Mouse (Mus musculus) kidney, adult 2 months (tissue): ENCODE results near the gene Acot11. TPM values are rescaled to one million over a fixed set of nuclear protein-coding genes. Genes with fewer than 3 reads are reported as not detected.
"Not testable (repeated sequence)": the region's sequence is repeated elsewhere in the genome, so short reads cannot be mapped to it uniquely, and the experiment has no call there.

Source experiments
- DNase-seq: peaks from one replicate; pipeline ENCODE4 v3.0.0; 2021
- H3K27ac ChIP-seq: fragments of 200-500 bp; 2 replicates; pipeline ENCODE4 v1.5.1; 2012; ENCODE audit warnings: low read depth, low read length, control low read depth, inconsistent platforms; ENCODE audit not compliant: insufficient read depth
- H3K27me3 ChIP-seq: fragments of 200-500 bp; replicated peaks from 2 replicates; pipeline ENCODE4 v1.6.1; 2012; ENCODE audit warnings: mild to moderate bottlenecking, moderate library complexity, low read length, inconsistent platforms; ENCODE audit not compliant: control insufficient read depth, insufficient read depth
- H3K36me3 ChIP-seq: fragments of 200-500 bp; 2 replicates; pipeline ENCODE4 v1.6.1; 2012; ENCODE audit warnings: mild to moderate bottlenecking, moderate library complexity, low read length, inconsistent platforms; ENCODE audit not compliant: control insufficient read depth, insufficient read depth
- H3K4me1 ChIP-seq: fragments of 200-500 bp; 2 replicates; pipeline ENCODE4 v1.6.1; 2011; ENCODE audit warnings: low read length; ENCODE audit not compliant: control insufficient read depth, insufficient read depth
- H3K4me3 ChIP-seq: fragments of 200-500 bp; 2 replicates; pipeline ENCODE4 v1.5.1; 2011; ENCODE audit warnings: mild to moderate bottlenecking, low read depth, low read length, control low read depth; ENCODE audit not compliant: insufficient read depth
- CTCF ChIP-seq: fragments of 200-500 bp; conservative IDR thresholded peaks from 2 replicates; pipeline ENCODE4 v1.5.1; 2011; ENCODE audit warnings: low read depth, mild to moderate bottlenecking, control low read depth, low read length, moderate library complexity, mixed read lengths; ENCODE audit not compliant: insufficient read depth, insufficient read length
- POLR2A ChIP-seq: fragments of 200-500 bp; IDR thresholded peaks from one replicate; pipeline ENCODE4 v1.6.1; 2011; ENCODE audit warnings: low read depth, low read length, control low read depth
- WGBS: fragments of 180-500 bp; shearing (Covaris S2); methylation state at CpG from one replicate; pipeline ENCODE4 v1.1.7; 2018; 5-methylcytosine and 5-hydroxymethylcytosine counted together
- polyA plus RNA-seq: library from polyadenylated mRNA; depleted of rRNA; stranded (reverse); fragments of >200 nt; gene quantifications from 2 replicates; pipeline ENCODE4 v1.2.3, GENCODE M21; 2012

Acot11 gene
- polyA plus RNA-seq, 1 experiment, result 20.2 TPM

- H3K4me1 ChIP-seq, result peaks cover 17% of the 10 kb centered on the region
- no peaks in the 10 kb centered on the region for H3K36me3 ChIP-seq
- DNase-seq, result no peak
- TF ChIP-seq CTCF (no peak), POLR2A (no peak)
- H3K4me3 ChIP-seq, result no peak overlapping the region
- H3K27me3 ChIP-seq, result no peaks in the 10 kb centered on the region
- WGBS, result 46% methylated on average over 3 of the region's 3 CpGs
- H3K27ac ChIP-seq, result no peak overlapping the region
Measured at GRCm38 (mm10) chr4:106776998-106777397, 27.8 kb downstream of the Acot11 start.

- not testable (repeated sequence) for H3K27ac ChIP-seq, H3K27me3 ChIP-seq, H3K4me3 ChIP-seq, H3K36me3 ChIP-seq, DNase-seq
- H3K4me1 ChIP-seq, result peaks cover 17% of the 10 kb centered on the region
- 89% methylated on average over 6 of the region's 6 CpGs for WGBS
Measured at GRCm38 (mm10) chr4:106775767-106776166, 29.0 kb downstream of the Acot11 start.

GRCm38 (mm10) chr4:106772558-106772957, 32.2 kb downstream of the Acot11 start:
- H3K27ac ChIP-seq, result no peak overlapping the region
- H3K4me3 ChIP-seq, result no peak overlapping the region
- no peaks in the 10 kb centered on the region for H3K36me3 ChIP-seq
- 95% methylated on average over 1 of the region's 1 CpGs for WGBS
- no peak for DNase-seq
- no peaks in the 10 kb centered on the region for H3K27me3 ChIP-seq
- no peak for TF ChIP-seq CTCF
- no peak for TF ChIP-seq POLR2A
- peaks cover 2% of the 10 kb centered on the region for H3K4me1 ChIP-seq

GRCm38 (mm10) chr4:106769306-106769705, 35.5 kb downstream of the Acot11 start:
- WGBS, result 80% methylated on average over 2 of the region's 2 CpGs

GRCm38 (mm10) chr4:106764166-106764565, 40.6 kb downstream of the Acot11 start:
- H3K27ac ChIP-seq, result no peak overlapping the region
- peak; percentile 34 for DNase-seq
- peaks cover 3% of the 10 kb centered on the region for H3K4me1 ChIP-seq
- no peak overlapping the region for H3K4me3 ChIP-seq
- no peaks in the 10 kb centered on the region for H3K36me3 ChIP-seq
- 34% methylated on average over 7 of the region's 7 CpGs for WGBS
- no peaks in the 10 kb centered on the region for H3K27me3 ChIP-seq
- TF ChIP-seq CTCF (no peak), POLR2A (no peak)

More at GRCm38 (mm10) chr4:106769306-106769705, 35.5 kb downstream of the Acot11 start:
- Histone ChIP-seq H3K27ac (no peak overlapping the region), H3K36me3 (no peaks in the 10 kb centered on the region), H3K4me3 (no peak overlapping the region), H3K27me3 (no peaks in the 10 kb centered on the region), H3K4me1 (peaks cover 3% of the 10 kb centered on the region)
- TF ChIP-seq POLR2A, result no peak
- DNase-seq, result no peak

GRCm38 (mm10) chr4:106751726-106752125, 53.1 kb downstream of the Acot11 start:
- H3K4me3 ChIP-seq, result no peak overlapping the region
- DNase-seq, result no peak
- TF ChIP-seq CTCF (no peak), POLR2A (no peak)
- H3K27ac ChIP-seq, result no peak overlapping the region
- H3K36me3 ChIP-seq, result no peaks in the 10 kb centered on the region
- no peaks in the 10 kb centered on the region for H3K4me1 ChIP-seq
- WGBS, result 77% methylated on average over 6 of the region's 6 CpGs
- no peaks in the 10 kb centered on the region for H3K27me3 ChIP-seq

GRCm38 (mm10) chr4:106749699-106750098, 55.1 kb downstream of the Acot11 start:
- DNase-seq, result peak; percentile 53
- Histone ChIP-seq H3K4me3 (no peak overlapping the region), H3K4me1 (no peaks in the 10 kb centered on the region), H3K36me3 (no peaks in the 10 kb centered on the region), H3K27me3 (no peaks in the 10 kb centered on the region), H3K27ac (no peak overlapping the region)
- WGBS, result 21% methylated on average over 7 of the region's 7 CpGs
- TF ChIP-seq CTCF (peak; percentile 74), POLR2A (no peak)
